Mouse (Mus musculus) embryonic fibroblast, embryonic 13.5 days (primary cell): Measurements from ENCODE around the gene Kcnj6. TPM values are rescaled to one million over a fixed set of nuclear protein-coding genes. Genes with fewer than 3 reads are reported as not detected.

Experiments used
- H3K27ac ChIP-seq: 2 replicates; pipeline ENCODE4 v1.5.1; 2012; ENCODE audit warnings: low read length, control low read depth, inconsistent platforms; ENCODE audit not compliant: insufficient read depth
- H3K4me1 ChIP-seq: 2 replicates; pipeline ENCODE4 v1.6.1; 2011; ENCODE audit warnings: low read length; ENCODE audit not compliant: control insufficient read depth, insufficient read depth
- H3K4me3 ChIP-seq: 2 replicates; pipeline ENCODE4 v1.5.1; 2011; ENCODE audit warnings: mild to moderate bottlenecking, control low read depth, low read length; ENCODE audit not compliant: insufficient read depth
- CTCF ChIP-seq: IDR thresholded peaks from 2 replicates; pipeline ENCODE4 v1.5.1; 2011; ENCODE audit warnings: mild to moderate bottlenecking, control low read depth, low read length, moderate library complexity, borderline replicate concordance; ENCODE audit not compliant: insufficient read depth
- POLR2A ChIP-seq: IDR thresholded peaks from 2 replicates; pipeline ENCODE4 v1.6.1; 2011; ENCODE audit warnings: low read depth, mild to moderate bottlenecking, control low read depth, low read length, moderate library complexity
- polyA plus RNA-seq: library from polyadenylated mRNA; stranded (reverse); fragments of >200 nt; gene quantifications from 2 replicates; pipeline ENCODE4 v1.2.4, GENCODE M21; 2011; ENCODE audit warnings: low read depth; ENCODE audit not compliant: missing spikeins, insufficient read length

Gene Kcnj6
- not detected in 2 replicates for polyA plus RNA-seq

DNA sequence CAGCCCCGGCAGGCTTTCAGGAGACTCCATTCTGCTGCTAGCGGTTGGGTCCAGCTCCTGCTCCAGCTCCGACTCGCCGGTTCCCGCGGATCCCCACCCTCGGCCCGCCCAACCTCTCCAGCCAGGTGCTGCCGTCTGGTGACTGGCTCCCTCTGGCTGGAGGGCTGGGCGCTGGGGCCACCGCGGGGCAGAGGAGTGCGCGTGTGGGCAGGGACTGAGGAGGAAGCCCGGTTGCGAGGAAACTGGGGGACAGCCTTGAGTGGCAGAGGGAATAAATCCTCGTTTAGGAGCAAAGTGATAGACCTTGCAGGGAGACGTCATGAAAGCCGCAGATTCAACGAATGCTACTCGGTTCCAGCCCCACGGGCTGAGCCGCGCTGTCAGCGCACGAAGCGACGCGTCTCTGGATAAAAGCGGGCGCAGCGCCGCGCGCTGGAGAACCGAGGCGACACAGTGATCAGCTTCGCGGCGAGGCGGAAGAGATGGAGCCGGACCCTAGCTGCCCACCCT lies at the start of gene Kcnj6:
TSS of gene Kcnj6 (minus strand) at position 362 of the 510 bp plus-strand sequence.
- no peaks in the 10 kb centered on the region for H3K4me1 ChIP-seq
- TF ChIP-seq CTCF (0 out of 2 replicates have a peak, but pooled peaks have one; percentile 4), POLR2A (no peak)
- no peak within 1 kb of the TSS for H3K4me3 ChIP-seq
- no peak within 1 kb of the TSS for H3K27ac ChIP-seq

DNA sequence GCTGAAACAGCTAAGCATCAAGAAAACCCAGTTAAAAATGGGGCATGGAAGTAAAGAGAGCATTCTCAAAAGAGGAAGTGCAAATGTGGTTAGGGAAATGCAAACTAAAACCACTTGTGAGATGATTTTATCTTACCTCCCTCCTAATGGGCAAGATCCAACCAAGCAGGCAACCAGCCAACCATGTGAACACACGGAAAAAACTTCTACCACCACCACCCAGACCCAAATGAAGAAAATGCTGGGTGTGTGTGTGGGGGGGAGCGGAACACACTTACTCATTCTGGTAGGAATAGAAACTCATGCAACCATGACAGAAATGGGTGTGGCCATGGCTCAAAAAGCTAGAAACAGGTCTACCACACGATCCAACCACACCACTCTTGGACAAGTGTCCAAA lies 12.4 kb upstream of the Kcnj6 start:
- Histone ChIP-seq H3K27ac (no peak overlapping the region), H3K4me1 (no peaks in the 10 kb centered on the region), H3K4me3 (no peak overlapping the region)
- TF ChIP-seq CTCF (no peak), POLR2A (no peak)

DNA sequence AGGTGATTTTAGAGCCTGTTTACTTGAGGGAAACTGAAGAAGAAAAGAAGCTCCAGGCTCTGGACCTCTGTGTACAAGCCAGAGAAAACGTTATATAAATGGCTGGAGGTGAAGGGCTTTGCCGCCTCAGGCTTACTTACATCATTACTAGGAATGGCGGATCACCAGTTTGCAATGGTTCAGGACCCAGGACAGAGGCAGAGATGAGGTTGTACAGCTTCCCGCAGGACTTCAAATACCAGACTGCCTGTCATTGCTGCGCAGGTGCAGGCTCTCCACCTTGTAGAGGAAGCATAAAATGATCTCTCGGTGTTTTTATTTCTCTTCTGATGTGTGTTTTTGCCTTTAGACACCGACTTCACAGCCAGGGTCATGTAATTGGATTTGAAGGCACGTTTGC lies 7.1 kb upstream of the Kcnj6 start:
- Histone ChIP-seq H3K4me1 (no peaks in the 10 kb centered on the region), H3K27ac (no peak overlapping the region), H3K4me3 (no peak overlapping the region)
- TF ChIP-seq POLR2A: no peak

DNA sequence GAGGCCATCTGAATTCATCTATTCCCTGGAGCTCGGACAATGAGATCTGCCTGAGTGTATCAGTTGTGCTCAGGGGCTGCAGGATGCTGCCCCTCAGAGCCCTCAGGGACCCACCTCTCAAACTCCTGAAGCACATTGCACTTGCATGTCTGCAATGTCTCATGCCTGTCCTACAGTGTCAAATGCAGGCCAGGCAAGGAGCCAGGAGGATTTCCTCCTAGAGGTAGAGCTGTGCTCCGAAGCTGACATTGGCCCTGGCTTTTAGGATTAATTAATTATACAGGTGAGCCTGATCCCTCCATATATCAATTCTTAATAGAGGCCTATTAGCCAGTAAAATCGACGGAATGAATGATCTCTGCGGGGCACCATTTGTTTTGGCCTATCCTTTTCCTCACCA lies 2.0 kb upstream of the Kcnj6 start:
- no peak overlapping the region for H3K4me3 ChIP-seq
- no peak overlapping the region for H3K27ac ChIP-seq
- TF ChIP-seq POLR2A (no peak), CTCF (no peak)
- no peaks in the 10 kb centered on the region for H3K4me1 ChIP-seq

DNA sequence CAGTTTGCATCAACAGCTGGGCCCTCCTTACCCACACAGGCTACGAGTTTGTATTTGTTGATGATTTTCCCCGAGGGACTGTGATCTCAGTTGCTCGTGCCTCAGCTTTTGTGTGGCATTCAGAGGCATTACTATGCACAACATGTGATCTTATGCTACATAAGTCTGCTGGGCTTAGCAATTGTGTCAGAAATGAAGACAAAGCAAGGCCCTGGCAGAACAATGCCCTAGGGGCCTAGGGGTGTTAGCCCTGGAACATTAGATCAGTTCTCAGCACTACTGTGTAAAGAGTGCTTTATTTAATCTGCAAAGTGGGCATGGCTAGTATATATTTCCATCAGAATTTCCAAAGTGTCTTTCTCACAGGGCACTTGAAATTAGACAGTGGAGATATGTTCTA lies 1.5 kb upstream of the Kcnj6 start:
- TF ChIP-seq CTCF (no peak), POLR2A (no peak)
- Histone ChIP-seq H3K4me3 (no peak overlapping the region), H3K4me1 (no peaks in the 10 kb centered on the region), H3K27ac (no peak overlapping the region)

DNA sequence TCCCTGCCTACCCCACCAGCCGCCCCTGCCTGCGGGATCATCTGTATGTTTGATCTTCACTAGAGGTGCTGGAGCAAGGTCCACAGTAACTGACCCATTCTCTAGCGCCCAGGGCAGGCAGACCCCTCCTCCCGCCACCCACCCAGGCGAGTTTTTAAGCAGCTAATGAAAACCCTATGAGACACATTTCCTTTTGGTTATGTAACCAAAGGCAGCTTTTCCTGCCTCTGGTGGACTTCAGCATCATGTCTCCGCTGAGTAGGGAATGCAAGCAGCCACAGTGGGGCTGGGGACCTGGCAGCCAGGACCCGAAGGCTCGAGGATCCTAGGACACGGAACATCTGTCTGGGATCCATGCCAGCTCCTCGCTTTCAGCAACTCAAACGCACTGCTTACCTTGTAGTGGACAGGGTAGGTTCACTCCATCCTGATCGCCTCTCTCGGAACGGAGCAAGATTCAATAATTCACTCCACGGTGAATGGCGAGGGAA lies 665 bp downstream of the Kcnj6 start:
- no peak overlapping the region for H3K27ac ChIP-seq
- TF ChIP-seq CTCF: no peak
- no peaks in the 10 kb centered on the region for H3K4me1 ChIP-seq
- H3K4me3 ChIP-seq: no peak overlapping the region

DNA sequence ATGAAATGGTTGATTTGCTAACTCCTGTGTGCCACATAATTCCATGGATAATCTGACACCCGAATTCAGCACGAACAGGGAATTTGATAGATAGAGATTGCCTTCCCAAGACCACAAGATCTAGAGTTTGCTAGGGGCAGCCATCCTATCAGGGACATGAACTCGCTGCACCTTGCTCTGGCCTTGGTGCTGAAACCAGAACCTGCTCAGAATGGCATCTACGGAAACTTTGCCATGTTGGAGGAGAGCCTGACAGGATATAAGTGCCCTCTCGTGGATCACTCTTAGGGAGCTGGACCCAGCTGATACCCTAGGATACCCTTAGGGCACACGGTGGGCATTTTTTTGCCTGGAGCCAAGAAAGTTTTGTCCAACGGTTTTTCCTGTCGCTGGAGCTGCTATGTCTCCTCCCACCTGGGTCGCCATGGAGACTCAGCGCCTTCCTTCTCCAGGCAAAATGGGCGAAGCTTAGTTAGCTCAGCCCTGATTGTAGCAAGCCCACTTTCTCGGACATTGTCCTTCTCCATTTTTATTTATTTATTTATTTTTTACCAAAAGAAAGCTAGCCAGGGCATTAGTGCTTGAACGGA lies 1.9 kb downstream of the Kcnj6 start:
- Histone ChIP-seq H3K4me1 (no peaks in the 10 kb centered on the region), H3K27ac (no peak overlapping the region), H3K4me3 (no peak overlapping the region)
- TF ChIP-seq CTCF (no peak), POLR2A (no peak)

DNA sequence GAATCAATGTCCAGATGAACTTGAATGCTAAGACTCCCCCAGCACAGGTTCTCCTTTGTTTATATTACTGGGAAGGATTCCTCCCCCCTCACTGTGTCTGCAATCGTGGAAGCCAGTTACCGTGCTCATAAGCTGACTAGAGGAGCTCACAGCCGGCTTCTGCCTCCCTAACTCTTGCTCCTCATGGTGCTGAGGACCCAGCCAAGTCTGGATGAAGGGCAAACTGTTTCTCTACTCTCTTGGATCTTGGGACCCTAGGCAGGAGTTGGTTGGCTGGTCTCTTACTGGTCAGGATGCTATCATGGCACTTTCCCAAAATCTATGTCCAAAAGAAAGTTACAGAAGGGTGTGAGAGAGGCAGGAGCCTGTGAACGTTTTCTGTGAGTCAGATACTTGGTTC lies 2.6 kb downstream of the Kcnj6 start:
- TF ChIP-seq CTCF (no peak), POLR2A (no peak)
- no peaks in the 10 kb centered on the region for H3K4me1 ChIP-seq
- no peak overlapping the region for H3K4me3 ChIP-seq
- no peak overlapping the region for H3K27ac ChIP-seq

DNA sequence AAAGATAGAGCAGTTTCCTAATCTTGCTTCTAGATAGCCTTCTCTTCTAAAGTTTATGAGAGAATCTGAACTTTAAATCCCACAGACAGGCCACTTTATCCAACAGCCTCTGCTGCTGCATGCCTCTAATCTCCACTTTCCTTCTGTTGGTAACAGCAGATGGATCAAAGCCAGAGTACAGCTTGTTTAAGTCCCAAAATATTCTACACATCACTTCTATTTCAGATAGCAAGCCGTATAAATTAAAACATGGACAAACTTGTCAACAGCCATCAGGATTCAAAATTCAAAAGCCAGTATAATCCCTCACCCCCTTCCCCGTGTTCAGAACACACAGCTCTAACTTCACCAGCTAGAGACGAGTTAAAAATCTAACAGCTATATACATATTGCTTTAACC lies 3.4 kb downstream of the Kcnj6 start:
- Histone ChIP-seq H3K4me1 (no peaks in the 10 kb centered on the region), H3K4me3 (no peak overlapping the region), H3K27ac (no peak overlapping the region)
- TF ChIP-seq POLR2A: no peak
- no peak for TF ChIP-seq CTCF

DNA sequence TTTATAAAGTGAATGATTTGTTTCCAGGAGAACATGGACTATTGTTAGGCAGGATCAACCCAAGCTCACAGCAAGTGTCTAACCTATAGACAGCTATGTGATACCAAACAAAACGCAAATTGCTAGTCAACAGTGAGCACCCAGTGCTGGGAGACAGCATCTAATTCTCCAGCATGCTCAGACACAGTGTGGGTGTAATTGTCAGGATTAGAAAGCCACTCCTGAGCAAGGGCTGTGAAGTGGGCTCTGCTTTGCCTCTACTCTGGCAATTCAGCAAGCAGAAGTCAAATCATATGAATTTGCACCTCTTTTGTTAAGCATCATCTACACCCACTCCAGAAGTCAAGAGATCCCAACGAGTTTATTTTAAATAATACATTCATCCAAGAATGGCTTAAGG lies 7.4 kb downstream of the Kcnj6 start:
- no peak for TF ChIP-seq CTCF
- TF ChIP-seq POLR2A: no peak
- H3K27ac ChIP-seq: no peak overlapping the region
- H3K4me1 ChIP-seq: no peaks in the 10 kb centered on the region
- no peak overlapping the region for H3K4me3 ChIP-seq

DNA sequence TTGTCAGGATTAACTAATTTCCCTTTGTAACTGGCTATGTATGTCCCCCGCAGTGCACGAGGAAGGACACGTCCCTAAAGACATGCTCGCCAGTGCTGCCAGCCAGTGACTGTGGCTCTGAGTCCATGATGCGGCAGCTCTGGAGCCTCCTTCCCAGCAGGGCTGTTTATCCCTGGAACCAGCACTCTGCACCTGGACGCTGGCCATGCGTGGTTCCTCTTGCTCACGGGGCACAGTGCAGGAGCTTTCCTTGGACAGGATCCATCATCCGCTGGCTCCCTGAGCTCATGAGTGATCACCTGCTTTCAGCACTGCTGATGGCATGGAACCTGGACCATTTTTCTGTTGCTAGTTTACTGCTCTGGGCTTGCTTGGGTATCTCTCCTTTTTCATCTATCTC lies 10.8 kb downstream of the Kcnj6 start:
- no peak for TF ChIP-seq CTCF
- no peak for TF ChIP-seq POLR2A
- Histone ChIP-seq H3K27ac (no peak overlapping the region), H3K4me3 (no peak overlapping the region), H3K4me1 (no peaks in the 10 kb centered on the region)
